Mouse (Mus musculus) cerebellum, adult 2 months (tissue): ENCODE measurements around the gene Fbxl19. TPM values are rescaled to one million over a fixed set of nuclear protein-coding genes. Genes with fewer than 3 reads are reported as not detected.
A peak's percentile ranks its signal among the peaks of the same experiment; 100 is the strongest.

ENCODE experiments used
- DNase-seq, 2 experiments: peaks; one replicate each; pipeline ENCODE4 v3.0.0; 2021
- H3K27ac ChIP-seq: fragments of 200-500 bp; 2 replicates; pipeline ENCODE4 v1.5.1; 2012; ENCODE audit warnings: low read length, control low read depth, inconsistent platforms; ENCODE audit not compliant: insufficient read depth
- H3K27me3 ChIP-seq: fragments of 200-500 bp; 2 replicates; pipeline ENCODE4 v1.6.1; 2012; ENCODE audit warnings: inconsistent platforms, mild to moderate bottlenecking, low read length, moderate library complexity; ENCODE audit not compliant: control insufficient read depth, insufficient read depth
- H3K4me1 ChIP-seq: fragments of 200-500 bp; 2 replicates; pipeline ENCODE4 v1.6.1; 2011; ENCODE audit warnings: low read length; ENCODE audit not compliant: control insufficient read depth, insufficient read depth
- H3K4me3 ChIP-seq: fragments of 200-500 bp; replicated peaks from 2 replicates; pipeline ENCODE3; 2011; ENCODE audit warnings: mild to moderate bottlenecking, low read depth, low read length, control low read depth; ENCODE audit not compliant: insufficient read depth
- CTCF ChIP-seq: fragments of 200-500 bp; IDR thresholded peaks from 2 replicates; pipeline ENCODE4 v1.5.1; 2011; ENCODE audit warnings: low read depth, mild to moderate bottlenecking, control low read depth, low read length, moderate library complexity, borderline replicate concordance; ENCODE audit not compliant: insufficient read depth
- POLR2A ChIP-seq: fragments of 200-500 bp; IDR thresholded peaks from 2 replicates; pipeline ENCODE4 v1.6.1; 2011; ENCODE audit warnings: low read length, control low read depth, borderline replicate concordance; ENCODE audit not compliant: insufficient read depth
- WGBS: fragments of 180-500 bp; shearing (Covaris S2); methylation state at CpG from one replicate; pipeline ENCODE4 v1.1.7; 2018; 5-methylcytosine and 5-hydroxymethylcytosine counted together
- polyA plus RNA-seq: library from polyadenylated mRNA; depleted of rRNA; stranded (reverse); fragments of >200 nt; gene quantifications from 2 replicates; pipeline ENCODE4 v1.2.3, GENCODE M21; 2012

Fbxl19 gene
- polyA plus RNA-seq, 1 experiment: 37.8 TPM

DNA sequence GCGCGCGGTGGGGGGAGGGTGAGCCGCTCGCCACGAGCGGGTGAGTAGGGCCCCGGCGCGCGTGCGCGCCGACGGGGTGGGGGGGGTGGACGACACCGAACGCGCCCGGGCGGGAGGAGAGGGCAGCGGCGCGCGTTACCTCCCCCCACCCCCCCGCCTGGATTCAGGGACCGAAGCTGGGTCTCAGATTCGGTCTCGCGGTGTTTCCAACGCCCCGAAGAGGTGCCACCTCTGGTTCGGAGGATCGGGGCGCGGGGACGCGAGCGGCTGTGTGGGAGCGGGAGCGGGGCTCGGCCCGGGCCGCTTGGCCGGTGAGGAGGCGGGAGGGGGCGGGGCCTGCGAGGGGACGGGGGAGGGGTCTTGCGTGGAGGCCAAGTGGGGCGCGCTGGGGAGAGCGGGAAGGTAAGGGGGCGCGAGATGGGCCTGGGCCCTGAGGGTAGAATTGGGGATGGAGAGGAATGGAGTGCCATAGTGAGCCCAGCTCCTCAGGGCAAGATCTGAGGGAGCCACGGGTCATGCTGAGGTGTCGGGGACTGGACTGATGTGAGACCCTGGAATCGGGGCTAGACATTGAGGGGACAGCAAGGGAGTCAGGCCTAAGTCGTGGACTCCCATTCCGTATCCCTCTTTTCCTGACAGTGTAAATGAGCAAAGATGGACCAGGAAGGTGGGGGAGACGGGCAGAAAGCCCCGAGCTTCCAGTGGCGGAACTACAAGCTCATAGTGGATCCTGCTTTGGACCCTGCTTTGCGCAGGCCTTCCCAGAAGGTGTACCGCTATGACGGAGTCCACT lies 33.3 kb downstream of the Fbxl19 start:
- Histone ChIP-seq H3K27ac (peak overlapping the region; percentile 100), H3K4me3 (peak overlapping the region; percentile 93), H3K27me3 (no peaks in the 10 kb centered on the region), H3K4me1 (peaks cover 5% of the 10 kb centered on the region; the same call in 1 of the 2 replicates)
- TF ChIP-seq POLR2A (peak; percentile 27; the same call in 1 of the 2 replicates), CTCF (no peak)
- WGBS: 2% methylated on average over 64 of the region's 66 CpGs
- DNase-seq: peak; percentile 64 to 76

DNA sequence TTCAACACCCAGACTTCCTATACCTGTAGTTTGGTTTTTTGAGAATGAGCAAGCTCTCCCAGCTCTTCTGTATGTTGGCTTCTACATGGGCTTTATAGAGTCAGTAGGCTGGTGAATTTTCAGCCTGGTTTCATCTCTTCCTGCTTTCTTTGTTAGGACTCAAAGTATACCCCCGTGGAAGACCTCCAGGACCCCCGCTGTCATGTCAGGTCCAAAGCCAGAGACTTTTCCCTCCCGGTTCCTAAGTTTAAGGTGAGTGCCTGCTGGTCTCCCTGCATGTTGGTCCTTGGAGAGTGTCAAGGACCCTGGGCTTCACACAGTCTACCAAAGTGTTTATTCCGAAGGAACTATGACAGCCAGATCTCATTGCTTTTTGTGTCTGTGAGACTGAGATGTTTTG lies 34.0 kb downstream of the Fbxl19 start:
- H3K4me3 ChIP-seq: peak overlapping the region; percentile 93
- H3K27me3 ChIP-seq: no peaks in the 10 kb centered on the region
- DNase-seq: no peak
- H3K27ac ChIP-seq: no peak overlapping the region
- peaks cover 5% of the 10 kb centered on the region; the same call in 1 of the 2 replicates for H3K4me1 ChIP-seq
- 49% methylated on average over 4 of the region's 4 CpGs for WGBS
- no peak for TF ChIP-seq CTCF
- TF ChIP-seq POLR2A: no peak

DNA sequence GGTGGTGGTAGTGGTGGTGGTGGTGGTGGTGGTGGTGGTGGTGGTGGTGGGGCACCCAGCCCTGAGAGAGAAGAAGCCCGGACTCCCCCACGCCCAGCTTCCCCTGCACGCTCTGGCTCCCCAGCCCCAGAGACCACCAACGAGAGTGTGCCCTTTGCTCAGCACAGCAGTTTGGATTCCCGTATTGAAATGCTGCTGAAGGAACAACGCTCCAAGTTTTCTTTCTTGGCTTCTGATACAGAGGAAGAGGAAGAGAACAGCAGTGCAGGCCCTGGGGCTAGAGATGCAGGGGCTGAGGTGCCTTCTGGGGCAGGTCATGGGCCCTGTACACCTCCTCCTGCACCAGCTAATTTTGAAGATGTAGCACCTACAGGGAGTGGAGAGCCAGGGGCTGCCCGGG lies 41.0 kb downstream of the Fbxl19 start, which contains the start of gene Gm49388:
TSS of gene Gm49388 (plus strand) at position 301 of the 400 bp plus-strand sequence.
- TF ChIP-seq POLR2A: no peak
- TF ChIP-seq CTCF: no peak
- Histone ChIP-seq H3K4me1 (no peaks in the 10 kb centered on the region), H3K4me3 (no peak within 1 kb of the TSS), H3K27me3 (no peaks in the 10 kb centered on the region), H3K27ac (no peak within 1 kb of the TSS)
- WGBS: 92% methylated on average over 7 of the region's 7 CpGs
- no peak for DNase-seq

DNA sequence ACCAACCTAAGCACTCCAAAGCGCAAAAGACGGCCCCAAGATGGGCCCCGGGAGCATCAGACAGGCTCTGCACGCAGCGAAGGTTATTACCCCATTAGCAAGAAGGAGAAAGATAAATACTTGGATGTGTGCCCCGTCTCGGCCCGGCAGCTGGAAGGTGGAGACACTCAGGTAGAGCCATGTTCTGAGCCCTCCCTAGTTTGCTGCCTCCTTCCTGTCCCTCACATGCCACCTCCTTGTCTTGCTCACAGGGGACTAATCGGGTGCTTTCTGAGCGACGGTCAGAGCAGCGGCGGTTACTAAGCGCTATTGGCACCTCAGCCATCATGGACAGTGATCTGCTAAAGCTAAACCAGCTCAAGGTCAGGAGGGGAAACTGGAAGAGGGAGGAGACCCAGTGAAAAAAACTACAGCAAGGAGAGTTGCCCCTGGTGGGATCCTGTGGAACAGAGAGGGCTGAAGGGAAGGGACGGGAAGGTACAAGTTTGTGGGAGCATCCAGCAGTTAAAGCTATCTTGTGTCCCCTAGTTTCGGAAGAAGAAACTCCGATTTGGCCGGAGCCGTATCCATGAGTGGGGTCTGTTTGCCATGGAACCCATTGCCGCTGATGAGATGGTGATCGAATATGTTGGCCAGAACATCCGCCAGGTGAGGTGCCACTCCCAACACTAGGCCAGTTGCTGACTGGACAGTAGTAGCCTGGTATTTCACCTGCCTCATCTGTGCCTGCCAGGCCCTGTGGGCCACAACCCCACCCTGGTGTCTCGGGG lies 52.9 kb downstream of the Fbxl19 start:
- no peaks in the 10 kb centered on the region for H3K27me3 ChIP-seq
- DNase-seq: peak in 1 of 2 experiments; percentile 36
- peaks cover 54% of the 10 kb centered on the region for H3K4me1 ChIP-seq
- H3K27ac ChIP-seq: peak overlapping the region; percentile 88
- WGBS: 86% methylated on average over 23 of the region's 23 CpGs
- no peak overlapping the region for H3K4me3 ChIP-seq
- TF ChIP-seq CTCF (no peak), POLR2A (no peak)

DNA sequence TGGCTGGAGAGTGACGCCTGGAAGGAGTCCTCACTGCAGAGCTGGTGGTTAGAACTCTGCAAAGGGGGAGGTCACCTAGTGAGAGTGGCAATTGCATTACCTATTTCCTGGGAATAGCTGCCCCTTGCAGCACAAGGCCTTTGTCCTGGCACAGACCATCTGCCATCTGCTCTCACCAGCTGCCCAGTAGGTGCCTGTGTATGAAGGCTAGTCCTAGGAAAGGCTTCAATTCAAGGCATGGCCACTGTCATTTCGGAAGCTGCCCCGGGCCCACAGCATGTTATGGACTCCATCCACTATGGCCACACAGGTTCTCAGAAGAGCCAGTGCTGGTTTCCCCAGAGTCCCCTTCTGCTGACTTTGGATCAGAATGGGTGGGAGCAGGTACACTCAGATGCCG lies 54.2 kb downstream of the Fbxl19 start:
- Histone ChIP-seq H3K4me1 (peaks cover 66% of the 10 kb centered on the region), H3K4me3 (no peak overlapping the region), H3K27ac (peak overlapping the region; percentile 88), H3K27me3 (no peaks in the 10 kb centered on the region)
- TF ChIP-seq CTCF (no peak), POLR2A (peak; percentile 10; the same call in 1 of the 2 replicates)
- DNase-seq: peak; percentile 95 to 98
- 12% methylated on average over 4 of the region's 4 CpGs for WGBS

DNA sequence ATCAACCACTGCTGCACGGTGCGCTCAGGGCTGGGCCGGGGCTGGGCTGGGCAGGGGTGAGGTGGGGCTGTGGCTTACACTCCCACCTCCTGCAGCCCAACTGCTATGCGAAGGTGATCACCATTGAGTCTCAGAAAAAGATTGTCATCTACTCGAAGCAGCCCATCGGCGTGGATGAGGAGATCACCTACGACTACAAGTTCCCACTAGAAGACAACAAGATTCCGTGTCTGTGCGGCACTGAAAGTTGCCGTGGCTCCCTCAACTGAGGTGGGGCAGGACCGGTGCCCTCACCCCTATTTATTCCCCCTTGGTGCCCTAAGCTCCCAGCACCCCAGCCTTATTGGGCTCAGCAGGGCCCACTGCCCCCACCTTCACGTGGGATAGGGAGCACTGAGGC lies 54.9 kb downstream of the Fbxl19 start:
- WGBS: 62% methylated on average over 13 of the region's 13 CpGs
- no peaks in the 10 kb centered on the region for H3K27me3 ChIP-seq
- H3K4me1 ChIP-seq: peaks cover 72% of the 10 kb centered on the region
- H3K4me3 ChIP-seq: no peak overlapping the region
- DNase-seq: no peak
- TF ChIP-seq CTCF: no peak
- TF ChIP-seq POLR2A: no peak
- H3K27ac ChIP-seq: peak overlapping the region; percentile 88

DNA sequence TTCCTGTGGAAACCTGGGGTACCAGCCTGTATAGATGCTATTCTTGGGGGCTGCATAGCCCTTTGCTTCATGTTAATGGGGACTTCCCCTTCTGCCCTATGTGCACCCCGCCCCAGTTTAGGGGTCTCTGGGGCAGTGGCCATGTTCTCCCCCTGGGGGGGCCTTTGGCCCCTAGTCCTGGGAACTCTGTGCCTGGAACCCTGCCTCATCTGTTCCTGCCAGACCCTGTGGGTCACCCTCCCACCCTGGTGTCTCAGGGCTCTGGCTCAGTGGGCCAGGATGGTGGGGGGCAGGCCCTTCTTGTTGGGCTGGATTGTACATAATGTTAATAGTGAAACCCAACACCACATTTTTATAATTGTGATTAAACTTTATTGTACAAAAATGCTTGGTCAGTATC lies 55.4 kb downstream of the Fbxl19 start:
- 96% methylated on average over 1 of the region's 1 CpGs for WGBS
- TF ChIP-seq CTCF (no peak), POLR2A (no peak)
- H3K27ac ChIP-seq: peak overlapping the region; percentile 88
- peaks cover 77% of the 10 kb centered on the region for H3K4me1 ChIP-seq
- DNase-seq: peak in 1 of 2 experiments; percentile 44
- no peaks in the 10 kb centered on the region for H3K27me3 ChIP-seq
- H3K4me3 ChIP-seq: no peak overlapping the region
